Comparison of ENCODE assay signal across 10 mouse cellular contexts in genomic region chr11:6598191-6598889, GRCm38 (mm10). TPM values are rescaled to one million over a fixed set of nuclear protein-coding genes. Genes with fewer than 3 reads are reported as not detected.
DNase-seq lines count a peak whose midpoint lies in the region; ATAC-seq and TF ChIP-seq lines count a peak whose summit lies in the region.
"Had no signal": no experiment of that assay in that cellular context is flagged by ENCODE, and none has a peak within 500 bp of the region (broad histone marks: within the 10 kb centered on the region; RNA-seq: fewer than 3 reads in every experiment).

No protein-coding gene starts in this region.

- ATAC-seq in forebrain, embryonic 12.5 days (ENCODE audit: low FRiP score), result no peak
- ATAC-seq in hindbrain, embryonic 13.5 days (ENCODE audit: low FRiP score), result peak; percentile 2; the same call in 1 of the 2 replicates
- ATAC-seq in midbrain, embryonic 16.5 days, result peak; percentile 3

- peak overlapping the region; percentile 76 for H3K27ac ChIP-seq in left cerebral cortex, adult 2 months
- peak overlapping the region; percentile 75 for H3K27ac ChIP-seq in forebrain, embryonic 12.5 days
- peak overlapping the region; percentile 89 for H3K27ac ChIP-seq in hindbrain, embryonic 13.5 days
- H3K27ac ChIP-seq in midbrain, embryonic 16.5 days (ENCODE audit: low read length), result peak overlapping the region; percentile 68
- H3K27ac ChIP-seq: macrophage had no signal

- TF ChIP-seq CTCF in left cerebral cortex, adult 2 months (IDR thresholded peaks at IDR 0.05), result no peak

- peaks cover 76% of the 10 kb centered on the region for H3K36me3 ChIP-seq in forebrain, embryonic 12.5 days (replicated peaks)
- peaks cover 87% of the 10 kb centered on the region for H3K36me3 ChIP-seq in hindbrain, embryonic 13.5 days
- peaks cover 25% of the 10 kb centered on the region for H3K36me3 ChIP-seq in midbrain, embryonic 16.5 days (ENCODE audit: control insufficient read depth, insufficient read depth, low read length)

- peaks cover 51% of the 10 kb centered on the region for H3K4me1 ChIP-seq in forebrain, embryonic 12.5 days
- H3K4me1 ChIP-seq in hindbrain, embryonic 13.5 days (replicated peaks), result peaks cover 61% of the 10 kb centered on the region
- peaks cover 31% of the 10 kb centered on the region for H3K4me1 ChIP-seq in midbrain, embryonic 16.5 days (ENCODE audit: control insufficient read depth, insufficient read depth, low read length)

- 61% methylated on average over 19 of the region's 19 CpGs for WGBS in forebrain, embryonic 12.5 days
- 60% methylated on average over 19 of the region's 19 CpGs for WGBS in hindbrain, embryonic 13.5 days
- WGBS in midbrain, embryonic 16.5 days, result 58% methylated on average over 19 of the region's 19 CpGs

- H3K9ac ChIP-seq in forebrain, embryonic 12.5 days, result peak overlapping the region; percentile 45; the same call in 1 of the 2 replicates
- H3K9ac ChIP-seq in hindbrain, embryonic 13.5 days, result peak overlapping the region; percentile 73
- H3K9ac ChIP-seq in midbrain, embryonic 16.5 days (ENCODE audit: low read depth, low read length), result peak overlapping the region; percentile 52

- intact Hi-C loops in left cerebral cortex, adult 2 months (cut with DNase I), result no loop called here

- DNase-seq in left cerebral cortex, adult 2 months (ENCODE audit: extremely low spot score in 1 of 2, low spot score in 2 of 2), result peak in 1 of 2 experiments; percentile 33
- DNase-seq in left cerebral cortex, adult 9 months (ENCODE audit: low spot score in 2 of 2), result no peak
- DNase-seq in urinary bladder, adult 2 months (ENCODE audit: low spot score), result no peak
- no peak for DNase-seq in yolk sac, embryonic 10.5 days (ENCODE audit: low spot score)

- H3K4me2 ChIP-seq in forebrain, embryonic 12.5 days, result peak overlapping the region; percentile 46
- peak overlapping the region; percentile 58 for H3K4me2 ChIP-seq in hindbrain, embryonic 13.5 days
- H3K4me2 ChIP-seq in midbrain, embryonic 16.5 days (ENCODE audit: low read length), result peak overlapping the region; percentile 63

- H3K9me3 ChIP-seq in forebrain, embryonic 12.5 days, result no peaks in the 10 kb centered on the region
- no peaks in the 10 kb centered on the region for H3K9me3 ChIP-seq in hindbrain, embryonic 13.5 days
- H3K9me3 ChIP-seq in midbrain, embryonic 16.5 days (replicated peaks; ENCODE audit: control insufficient read depth, low read length, poor library complexity, severe bottlenecking), result no peaks in the 10 kb centered on the region

- peak overlapping the region; percentile 21 for H3K4me3 ChIP-seq in left cerebral cortex, adult 2 months
- peak overlapping the region; percentile 19; the same call in 1 of the 2 replicates for H3K4me3 ChIP-seq in forebrain, embryonic 12.5 days (replicated peaks)
- H3K4me3 ChIP-seq in hindbrain, embryonic 13.5 days, result peak overlapping the region; percentile 33
- H3K4me3 ChIP-seq in midbrain, embryonic 16.5 days (ENCODE audit: low read depth, low read length), result peak overlapping the region; percentile 27

- peaks cover 8% of the 10 kb centered on the region; the same call in 1 of the 2 replicates for H3K27me3 ChIP-seq in forebrain, embryonic 12.5 days
- no peaks in the 10 kb centered on the region for H3K27me3 ChIP-seq in hindbrain, embryonic 13.5 days
- no peaks in the 10 kb centered on the region for H3K27me3 ChIP-seq in midbrain, embryonic 16.5 days (ENCODE audit: control insufficient read depth, insufficient read depth, low read depth, low read length)

RNA-seq across cellular contexts. Expression of gene Nacad, which starts 7.5 kb away (rescaled TPM):
- total RNA-seq in left cerebral cortex, adult 2 months (2021), result 10 to 100 TPM; 41.4 to 43.8 TPM
- polyA plus RNA-seq in forebrain, embryonic 12.5 days (2016; fragmentation: Nextera tagmentation; extraction: Ambion mirVana), result 56.3 and 63.2 TPM in 2 replicates
- 87.6 and 90.0 TPM in 2 replicates for polyA plus RNA-seq in hindbrain, embryonic 13.5 days (2015; fragmentation: Nextera tagmentation; extraction: Ambion mirVana)
- polyA plus RNA-seq in midbrain, embryonic 16.5 days (2015; fragmentation: Nextera tagmentation; extraction: Ambion mirVana), result 85.0 and 89.0 TPM in 2 replicates
- 19.1 and 24.0 TPM in 2 replicates for polyA plus RNA-seq in urinary bladder, adult 2 months (2012; rRNA removed)
- polyA plus RNA-seq: macrophage had no signal

RNA-seq across cellular contexts. Expression of gene Tbrg4, which starts 27.5 kb away (rescaled TPM):
- 10 to 100 TPM; 45.9 to 50.8 TPM for total RNA-seq in left cerebral cortex, adult 2 months (2021)
- polyA plus RNA-seq in forebrain, embryonic 12.5 days (2016; fragmentation: Nextera tagmentation; extraction: Ambion mirVana), result 46.7 and 48.7 TPM in 2 replicates
- 29.2 and 34.0 TPM in 2 replicates for polyA plus RNA-seq in hindbrain, embryonic 13.5 days (2015; fragmentation: Nextera tagmentation; extraction: Ambion mirVana)
- 29.0 and 29.1 TPM in 2 replicates for polyA plus RNA-seq in midbrain, embryonic 16.5 days (2015; fragmentation: Nextera tagmentation; extraction: Ambion mirVana)
- polyA plus RNA-seq in urinary bladder, adult 2 months (2012; rRNA removed), result 41.5 and 50.3 TPM in 2 replicates

RNA-seq across cellular contexts. Expression of gene Wap, which starts 40.1 kb away (rescaled TPM):
- not detected for total RNA-seq in left cerebral cortex, adult 2 months (2021)
- polyA plus RNA-seq in forebrain, embryonic 12.5 days (2016; fragmentation: Nextera tagmentation; extraction: Ambion mirVana), result not detected in 2 replicates
- polyA plus RNA-seq in hindbrain, embryonic 13.5 days (2015; fragmentation: Nextera tagmentation; extraction: Ambion mirVana), result not detected in 2 replicates
- not detected in 2 replicates for polyA plus RNA-seq in midbrain, embryonic 16.5 days (2015; fragmentation: Nextera tagmentation; extraction: Ambion mirVana)
- polyA plus RNA-seq in urinary bladder, adult 2 months (2012; rRNA removed), result not detected in 2 replicates
- total RNA-seq: gastrocnemius, adult 18-20 months had no signal
- polyA plus RNA-seq: large intestine, adult 2 months; macrophage had no signal

RNA-seq across cellular contexts. Expression of gene Ccm2, which starts 51.7 kb away (rescaled TPM):
- 10 to 100 TPM; 51.3 to 69.5 TPM for total RNA-seq in left cerebral cortex, adult 2 months (2021)
- 89.9 and 90.7 TPM in 2 replicates for polyA plus RNA-seq in forebrain, embryonic 12.5 days (2016; fragmentation: Nextera tagmentation; extraction: Ambion mirVana)
- 94.1 and 99.0 TPM in 2 replicates for polyA plus RNA-seq in hindbrain, embryonic 13.5 days (2015; fragmentation: Nextera tagmentation; extraction: Ambion mirVana)
- 81.4 and 84.3 TPM in 2 replicates for polyA plus RNA-seq in midbrain, embryonic 16.5 days (2015; fragmentation: Nextera tagmentation; extraction: Ambion mirVana)
- polyA plus RNA-seq in urinary bladder, adult 2 months (2012; rRNA removed), result 66.1 and 77.6 TPM in 2 replicates

RNA-seq across cellular contexts. Expression of gene Ramp3, which starts 60.0 kb away (rescaled TPM):
- 10 to 100 TPM; 13.0 to 13.5 TPM for total RNA-seq in left cerebral cortex, adult 2 months (2021)
- polyA plus RNA-seq in forebrain, embryonic 12.5 days (2016; fragmentation: Nextera tagmentation; extraction: Ambion mirVana), result 2.5 and 3.1 TPM in 2 replicates
- 22.1 and 24.6 TPM in 2 replicates for polyA plus RNA-seq in hindbrain, embryonic 13.5 days (2015; fragmentation: Nextera tagmentation; extraction: Ambion mirVana)
- polyA plus RNA-seq in midbrain, embryonic 16.5 days (2015; fragmentation: Nextera tagmentation; extraction: Ambion mirVana), result 12.3 and 13.1 TPM in 2 replicates
- 2.3 and 2.5 TPM in 2 replicates for polyA plus RNA-seq in urinary bladder, adult 2 months (2012; rRNA removed)
